Mouse (Mus musculus) left cerebral cortex, adult 6 months (tissue): Measurements from ENCODE around the gene Gtf2h3. TPM values are rescaled to one million over a fixed set of nuclear protein-coding genes. Genes with fewer than 3 reads are reported as not detected.

ENCODE experiments used
- long read RNA-seq, 2 experiments: library from polyadenylated mRNA; unstranded; transcript quantifications; one replicate each; pipeline ENCODE4 v2.0.0; 2019 to 2020
- polyA plus RNA-seq: library from polyadenylated mRNA; unstranded; fragments of <200 nt; fragmentation: Nextera tagmentation; gene quantifications from 2 replicates; pipeline ENCODE4 v1.2.3, GENCODE M21; 2021

Gene Gtf2h3
- 15.6 and 24.1 TPM in 2 replicates for polyA plus RNA-seq
- long read RNA-seq, experiment 1, transcript Gtf2h3-201 (13 exons, 2,672 nt): major isoform, 119 of 153 reads
- long read RNA-seq, experiment 1, partial matches to known transcripts: 3 of 153 reads
- long read RNA-seq, experiment 1, other reads (novel, unspliced or antisense): 31 of 153 reads
- long read RNA-seq, experiment 2, transcript Gtf2h3-201 (13 exons, 2,672 nt): major isoform, 27 of 42 reads
- long read RNA-seq, experiment 2, partial matches to known transcripts: 6 of 42 reads
- long read RNA-seq, experiment 2, other reads (novel, unspliced or antisense): 9 of 42 reads

GRCm38 (mm10) chr5:124578633-124579317 lies at the start of gene Gtf2h3, which contains the start of gene Eif2b1:
Gtf2h3 (plus strand) TSS chr5:124579140.
Eif2b1 (minus strand) TSS chr5:124579131.

DNA sequence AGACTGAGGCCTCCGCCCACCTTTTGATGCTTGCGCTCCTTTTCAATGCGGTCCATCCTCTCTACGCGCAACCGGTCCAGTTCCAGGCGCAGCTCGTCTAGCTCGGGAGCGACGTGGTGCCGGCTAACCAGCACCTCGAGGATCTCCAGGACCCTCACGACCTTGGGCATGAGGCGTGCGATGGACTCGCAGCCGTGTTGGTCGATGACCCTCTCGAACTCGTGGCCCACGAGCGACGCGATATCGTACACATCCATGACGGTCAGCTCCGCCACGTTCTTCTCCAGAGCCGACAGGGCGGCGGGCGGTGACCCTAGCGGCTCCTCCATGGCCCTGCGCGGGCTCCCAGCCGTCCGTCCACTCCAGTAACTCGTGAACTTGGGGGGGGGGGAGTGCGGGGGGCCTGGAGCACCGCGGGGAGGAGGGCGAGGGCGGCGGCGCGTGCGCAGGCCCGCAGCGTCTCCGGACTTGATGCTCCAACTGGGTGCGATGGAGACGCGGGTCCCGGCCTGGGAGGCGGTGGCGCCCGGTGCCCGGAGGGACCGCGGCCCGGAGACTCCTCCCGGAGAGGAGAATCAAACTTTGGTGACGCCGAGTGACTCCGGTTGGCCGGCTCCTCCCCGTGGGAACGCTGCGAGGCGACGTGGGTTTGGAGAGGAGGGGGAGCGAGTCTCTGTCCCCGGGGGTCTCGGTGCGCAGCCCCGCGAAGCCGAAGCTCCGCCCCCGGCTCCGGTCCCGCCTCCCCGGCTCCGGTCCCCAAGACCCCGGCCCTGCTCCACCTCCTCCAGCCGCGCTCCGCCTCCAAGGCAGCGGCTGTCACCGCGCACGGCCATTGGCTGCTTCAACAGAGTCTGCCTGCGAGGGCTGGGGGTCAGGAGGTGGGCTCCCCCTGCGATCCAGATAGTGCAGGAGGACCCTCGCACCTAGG lies 48.0 kb upstream of the Gtf2h3 start, which contains the start of gene Rilpl1:
TSS of gene Rilpl1 (minus strand) at position 737 of the 928 bp plus-strand sequence.

DNA sequence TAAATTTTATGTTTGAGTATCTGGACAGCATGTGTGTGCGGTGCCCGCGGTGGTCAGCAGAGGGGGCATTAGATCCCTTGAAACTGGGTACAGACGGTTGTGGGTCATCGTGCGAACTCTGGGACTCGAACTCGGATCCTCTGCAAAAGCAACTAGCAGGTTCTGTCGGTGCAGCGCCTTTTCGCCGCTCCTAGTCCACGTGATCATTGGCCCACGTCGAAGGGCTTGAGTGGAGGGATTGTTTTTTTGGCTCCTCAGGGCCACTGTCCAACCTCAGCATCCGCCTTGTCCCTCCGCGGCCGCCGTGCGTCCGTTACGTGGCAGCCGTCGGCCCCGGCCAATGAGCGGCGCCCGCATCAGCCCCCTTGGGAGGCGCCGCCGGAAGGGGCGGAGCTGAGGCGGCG lies 38.6 kb upstream of the Gtf2h3 start, which contains the start of gene Tmed2:
TSS of gene Tmed2 (plus strand) at position 313 of the 404 bp plus-strand sequence.

DNA sequence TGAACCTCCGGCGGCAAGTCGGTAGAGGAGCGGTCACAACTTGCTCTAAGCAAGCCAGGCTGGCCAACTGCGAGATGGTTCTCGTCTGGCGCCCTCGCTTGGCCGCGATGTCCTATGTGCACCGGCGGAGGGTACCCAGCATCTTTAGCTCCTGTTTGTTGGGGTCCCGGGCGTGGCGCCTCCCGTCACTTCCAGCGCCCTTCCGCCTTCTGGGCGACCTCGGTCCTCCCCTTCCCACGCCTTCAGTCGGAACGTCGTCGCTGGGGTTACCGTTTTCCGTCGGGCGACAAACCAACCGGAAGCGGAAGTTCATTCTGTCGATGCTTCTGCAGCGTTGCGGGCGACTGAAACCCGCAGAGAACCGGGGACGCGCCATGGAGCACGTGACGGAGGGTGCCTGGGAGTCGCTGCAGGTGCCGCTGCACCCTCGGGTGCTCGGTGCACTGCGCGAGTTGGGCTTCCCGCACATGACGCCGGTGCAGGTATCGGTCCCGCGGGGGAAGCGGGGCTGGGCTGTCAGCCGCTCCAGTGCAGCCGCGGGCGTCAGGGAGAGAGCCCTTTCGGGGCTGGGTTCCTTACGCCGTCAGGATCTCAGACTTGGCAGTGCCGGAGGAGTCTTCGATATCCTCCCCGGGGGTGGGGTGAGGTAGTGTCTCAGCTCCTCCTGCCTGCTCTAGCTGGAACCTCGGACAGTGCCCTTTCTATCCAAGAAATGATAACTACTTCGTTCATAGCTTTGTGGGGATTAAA lies 26.2 kb upstream of the Gtf2h3 start, which contains the start of gene Ddx55:
TSS of gene Ddx55 (plus strand) at position 307 of the 750 bp plus-strand sequence.

DNA sequence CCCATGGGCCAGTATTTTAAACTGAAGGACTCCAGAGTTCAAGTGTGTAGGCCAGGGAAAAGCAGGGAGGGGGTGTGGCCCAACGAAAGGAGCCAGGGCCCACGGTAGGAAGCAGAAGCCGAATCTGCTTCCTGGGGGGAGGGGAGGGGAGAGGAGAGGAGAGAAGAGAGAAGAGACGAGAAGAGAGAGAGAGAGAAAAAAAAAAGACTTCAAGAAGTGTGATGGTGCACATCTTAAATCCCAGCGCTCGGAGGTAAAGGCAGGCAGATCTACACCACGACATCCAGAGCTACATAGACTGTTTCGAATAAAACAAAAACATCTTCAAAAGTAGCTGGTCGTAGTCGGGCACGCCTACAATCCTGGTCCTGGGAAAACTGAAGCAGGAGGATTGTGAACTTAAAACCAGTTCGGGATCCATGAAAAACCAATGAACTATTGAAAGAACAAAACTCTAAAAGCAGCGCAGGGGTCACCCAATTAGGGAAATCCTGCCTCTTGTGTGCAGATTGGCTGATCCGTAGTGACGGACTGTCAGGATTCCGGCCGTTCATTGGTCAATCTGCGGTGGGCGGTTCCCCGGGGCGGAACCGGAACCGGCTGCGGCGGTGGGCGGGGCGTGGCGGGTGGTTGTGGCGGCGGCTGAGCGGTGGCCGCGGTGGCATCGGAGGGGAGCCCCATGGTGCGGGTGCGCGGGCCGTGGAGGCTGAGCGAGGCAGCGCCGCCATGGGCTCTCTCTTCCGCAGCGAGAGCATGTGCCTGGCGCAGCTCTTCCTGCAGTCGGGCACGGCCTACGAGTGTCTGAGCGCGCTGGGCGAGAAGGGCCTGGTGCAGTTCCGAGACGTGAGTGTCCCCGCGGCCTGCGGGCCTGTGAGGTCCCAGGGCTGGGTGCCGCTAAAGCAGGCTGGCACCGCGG lies 49.8 kb downstream of the Gtf2h3 start, which contains the start of gene Atp6v0a2:
TSS of gene Atp6v0a2 (plus strand) at position 129 of the 916 bp plus-strand sequence.

Other genes starting within 250 kb of the Gtf2h3 start
- gene Cdk2ap1, start 216.1 kb upstream of the Gtf2h3 start, polyA plus RNA-seq: 25.5 and 85.7 TPM in 2 replicates
- gene Sbno1, start 153.1 kb upstream of the Gtf2h3 start, polyA plus RNA-seq: 51.9 and 59.2 TPM in 2 replicates
- 5.7 and 13.3 TPM in 2 replicates for gene Kmt5a, start 139.2 kb upstream of the Gtf2h3 start, polyA plus RNA-seq
- 23.9 and 28.5 TPM in 2 replicates for gene Rilpl2, start 100.8 kb upstream of the Gtf2h3 start, polyA plus RNA-seq
- 7.9 and 11.4 TPM in 2 replicates for gene Snrnp35, start 96.0 kb upstream of the Gtf2h3 start, polyA plus RNA-seq
- gene Rilpl1, start 47.7 kb upstream of the Gtf2h3 start, polyA plus RNA-seq: 21.5 and 28.7 TPM in 2 replicates
- gene Tmed2, start 38.4 kb upstream of the Gtf2h3 start, polyA plus RNA-seq: 146 and 207 TPM in 2 replicates
- 11.1 and 12.3 TPM in 2 replicates for gene Ddx55, start 26.3 kb upstream of the Gtf2h3 start, polyA plus RNA-seq
- gene Eif2b1, start within 50 bp of the Gtf2h3 start, polyA plus RNA-seq: 35.3 and 42.7 TPM in 2 replicates
- 17.9 and 22.7 TPM in 2 replicates for gene Atp6v0a2, start 49.4 kb downstream of the Gtf2h3 start, polyA plus RNA-seq
- gene Dnah10, start 145.9 kb downstream of the Gtf2h3 start, polyA plus RNA-seq: 0.09 and 0.12 TPM in 2 replicates